Mouse (Mus musculus) thymus, adult 2 months (tissue): ENCODE measurements around the gene Zcchc12.

Experiments
- CTCF ChIP-seq: fragments of 200-500 bp; IDR thresholded peaks from 2 replicates; pipeline ENCODE4 v1.5.1; 2012; ENCODE audit warnings: mild to moderate bottlenecking, control low read depth, low read length, moderate library complexity, borderline replicate concordance; ENCODE audit not compliant: control insufficient read depth, poor library complexity, insufficient read depth; ENCODE audit errors: extremely low read depth
- POLR2A ChIP-seq: fragments of 200-500 bp; IDR thresholded peaks from 2 replicates; pipeline ENCODE4 v1.6.1; 2012; ENCODE audit warnings: mild to moderate bottlenecking, low read length, control low read depth, moderate library complexity; ENCODE audit not compliant: control insufficient read depth, poor library complexity, insufficient read depth; ENCODE audit errors: extremely low read depth

DNA sequence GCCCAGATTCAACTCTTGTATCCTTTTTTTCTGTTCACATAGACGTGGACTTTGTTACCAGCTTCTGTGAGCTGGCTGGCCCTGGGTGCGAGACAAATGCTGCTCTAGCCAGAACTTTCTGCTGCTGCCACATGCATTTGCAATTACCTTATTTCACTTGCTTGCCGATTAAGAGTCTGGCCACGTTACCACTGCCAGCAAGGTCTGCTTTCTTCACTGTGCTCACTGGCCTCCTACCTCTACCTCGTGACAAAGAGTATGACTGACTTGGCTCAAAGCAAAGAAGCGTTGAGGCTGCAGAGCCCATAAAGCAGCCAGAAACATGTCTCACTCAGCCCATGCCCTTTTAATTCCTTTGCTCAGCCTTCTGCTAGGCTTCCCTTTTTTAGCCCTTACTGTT lies 39.9 kb downstream of the Zcchc12 start:
- TF ChIP-seq POLR2A, result no peak
- no peak for TF ChIP-seq CTCF
